Mouse (Mus musculus) cerebellum, postnatal 4 days (tissue): ENCODE measurements at regions not wholly inside any gene's neighbourhood (a gene's known extent, or its start where the extent isn't known, plus 50 kb on each side); places are given as distances from the start of the nearest gene placed in this dataset.
A peak's percentile ranks its signal among the peaks of the same experiment; 100 is the strongest.

Source experiments
- DNase-seq, 2 experiments: peaks; one replicate each; pipeline ENCODE4 v3.0.0; 2022; ENCODE audit warnings: low spot score in 2 of 2, mixed read lengths in 1 of 2

GRCm38 (mm10) chr3:38046611-38047010, 322.3 kb upstream of the Gm5148 start:
- no peak for DNase-seq

- DNase-seq: no peak
These were observed 321.7 kb upstream of the Gm5148 start for GRCm38 (mm10) chr3:38045989-38046388.

GRCm38 (mm10) chr3:38045523-38045922, 321.2 kb upstream of the Gm5148 start:
- DNase-seq: peak in 1 of 2 experiments; percentile 34

GRCm38 (mm10) chr3:38044338-38044737, 320.0 kb upstream of the Gm5148 start:
- DNase-seq: no peak

- DNase-seq: no peak
These were observed 318.3 kb upstream of the Gm5148 start for GRCm38 (mm10) chr3:38042614-38043013.

- DNase-seq: no peak
These were observed 311.8 kb upstream of the Gm5148 start for GRCm38 (mm10) chr3:38036131-38036530.

- no peak for DNase-seq
These were observed 309.8 kb upstream of the Gm5148 start for GRCm38 (mm10) chr3:38034138-38034537.

GRCm38 (mm10) chr3:38014768-38015167, 290.5 kb upstream of the Gm5148 start:
- DNase-seq: no peak

- no peak for DNase-seq
These were observed 284.9 kb upstream of the Gm5148 start for GRCm38 (mm10) chr3:38009168-38009567.

GRCm38 (mm10) chr3:38008321-38008720, 284.0 kb upstream of the Gm5148 start:
- DNase-seq: no peak

- no peak for DNase-seq
These were observed 283.3 kb upstream of the Gm5148 start for GRCm38 (mm10) chr3:38007626-38008025.

- DNase-seq: no peak
These were observed 278.0 kb upstream of the Gm5148 start for GRCm38 (mm10) chr3:38002275-38002674.

- no peak for DNase-seq
These were observed 275.5 kb upstream of the Gm5148 start for GRCm38 (mm10) chr3:37999779-38000178.

- DNase-seq: no peak
These were observed 273.7 kb upstream of the Gm5148 start for GRCm38 (mm10) chr3:37997998-37998397.

GRCm38 (mm10) chr3:37989992-37990391, 265.7 kb upstream of the Gm5148 start:
- DNase-seq: no peak

- no peak for DNase-seq
These were observed 263.6 kb upstream of the Gm5148 start for GRCm38 (mm10) chr3:37987775-37988505.

GRCm38 (mm10) chr3:37987007-37987774, 262.9 kb upstream of the Gm5148 start:
- no peak for DNase-seq

- no peak for DNase-seq
These were observed 260.4 kb upstream of the Gm5148 start for GRCm38 (mm10) chr3:37984706-37985105.

- DNase-seq: no peak
These were observed 257.3 kb upstream of the Gm5148 start for GRCm38 (mm10) chr3:37981481-37982180.

GRCm38 (mm10) chr3:37979871-37980270, 255.6 kb upstream of the Gm5148 start:
- DNase-seq: no peak

- peak in 1 of 2 experiments; percentile 26 for DNase-seq
These were observed 254.2 kb upstream of the Gm5148 start for GRCm38 (mm10) chr3:37978481-37978880.

- DNase-seq: no peak
These were observed 253.2 kb upstream of the Gm5148 start for GRCm38 (mm10) chr3:37977453-37977852.
